Mouse (Mus musculus): ENCODE measurements around the gene Thumpd3. TPM values are rescaled to one million over a fixed set of nuclear protein-coding genes. Genes with fewer than 3 reads are reported as not detected.

Gene Thumpd3
- total RNA-seq, 2 experiments from 2014 or later = 13.6 to 14.6 TPM

GRCm38 (mm10) chr6:113078031-113078721 lies 32.2 kb downstream of the Thumpd3 start:
- peak; percentile 21 for DNase-seq

- peak; percentile 59 for DNase-seq
Measured at GRCm38 (mm10) chr6:113079492-113079891, 33.5 kb downstream of the Thumpd3 start.

GRCm38 (mm10) chr6:113082229-113082628 lies 36.2 kb downstream of the Thumpd3 start:
- no peak for DNase-seq

GRCm38 (mm10) chr6:113084590-113084989 lies 38.6 kb downstream of the Thumpd3 start:
- no peak for DNase-seq

- DNase-seq = no peak
Measured at GRCm38 (mm10) chr6:113093206-113093605, 47.2 kb downstream of the Thumpd3 start.

GRCm38 (mm10) chr6:113095547-113095946 lies 49.5 kb downstream of the Thumpd3 start:
- no peak for DNase-seq

GRCm38 (mm10) chr6:113097662-113098061 lies 51.6 kb downstream of the Thumpd3 start:
- DNase-seq = no peak

- peak; percentile 88 for DNase-seq
Measured at GRCm38 (mm10) chr6:113099640-113100289, 53.7 kb downstream of the Thumpd3 start.

- no peak for DNase-seq
Measured at GRCm38 (mm10) chr6:113102541-113102940, 56.5 kb downstream of the Thumpd3 start.

- DNase-seq = no peak
Measured at GRCm38 (mm10) chr6:113103765-113104164, 57.7 kb downstream of the Thumpd3 start.

- DNase-seq = no peak
Measured at GRCm38 (mm10) chr6:113109378-113109777, 63.4 kb downstream of the Thumpd3 start.

GRCm38 (mm10) chr6:113109956-113110355 lies 63.9 kb downstream of the Thumpd3 start:
- DNase-seq = no peak

Other genes with a start within 250 kb of the Thumpd3 start
- gene Srgap3, start 99.0 kb upstream of the Thumpd3 start, total RNA-seq (2021) = 1 to 10 TPM; 1.8 to 2.1 TPM
- gene Setd5, start 31.1 kb downstream of the Thumpd3 start, total RNA-seq (2021) = 10 to 100 TPM; 23.0 to 26.0 TPM
- under 1 TPM; 0.38 to 0.54 TPM for gene Lhfpl4, start 149.2 kb downstream of the Thumpd3 start, total RNA-seq (2021)
- gene Mtmr14, start 191.6 kb downstream of the Thumpd3 start, total RNA-seq (2021) = 10 to 100 TPM; 13.2 to 14.5 TPM
- not detected for gene Cpne9, start 236.1 kb downstream of the Thumpd3 start, total RNA-seq (2021)

All from gastrocnemius, postnatal 25 days (tissue).